Mouse (Mus musculus) bone marrow, adult 2 months (tissue): ENCODE data around the gene Actl6a. TPM values are rescaled to one million over a fixed set of nuclear protein-coding genes. Genes with fewer than 3 reads are reported as not detected.

Experiments used
- H3K27ac ChIP-seq: fragments of 200-500 bp; 2 replicates; pipeline ENCODE4 v1.5.1; 2012; ENCODE audit warnings: low read depth, mild to moderate bottlenecking, control low read depth, inconsistent platforms, low read length; ENCODE audit not compliant: control insufficient read depth, poor library complexity, insufficient read depth
- H3K4me1 ChIP-seq: fragments of 200-500 bp; 2 replicates; pipeline ENCODE4 v1.6.1; 2011; ENCODE audit warnings: low read length; ENCODE audit not compliant: control insufficient read depth, insufficient read depth
- H3K4me3 ChIP-seq: fragments of 200-500 bp; replicated peaks from 2 replicates; pipeline ENCODE3; 2011; ENCODE audit warnings: mild to moderate bottlenecking, low read depth, low read length, control low read depth; ENCODE audit not compliant: control insufficient read depth
- CTCF ChIP-seq: fragments of 200-500 bp; IDR thresholded peaks from 2 replicates; pipeline ENCODE4 v1.5.1; 2011; ENCODE audit warnings: low read length, control low read depth; ENCODE audit not compliant: control insufficient read depth, insufficient read depth
- POLR2A ChIP-seq: fragments of 200-500 bp; IDR thresholded peaks from 2 replicates; pipeline ENCODE4 v1.6.1; 2011; ENCODE audit warnings: low read depth, mild to moderate bottlenecking, control low read depth, low read length, borderline replicate concordance; ENCODE audit not compliant: control insufficient read depth
- WGBS: fragments of 180-500 bp; shearing (Covaris S2); methylation state at CpG from one replicate; pipeline ENCODE4 v1.1.7; 2018; 5-methylcytosine and 5-hydroxymethylcytosine counted together
- polyA plus RNA-seq: library from polyadenylated mRNA; stranded (reverse); fragments of >200 nt; gene quantifications from 2 replicates; pipeline ENCODE4 v1.2.4, GENCODE M21; 2011; ENCODE audit warnings: low replicate concordance; ENCODE audit not compliant: missing spikeins, insufficient read depth, insufficient read length

Actl6a gene
- polyA plus RNA-seq, 1 experiment: 65.0 TPM

- TF ChIP-seq CTCF: no peak
- no peak for TF ChIP-seq POLR2A
- 81% methylated on average over 3 of the region's 3 CpGs for WGBS
- H3K27ac ChIP-seq: no peak overlapping the region
- no peaks in the 10 kb centered on the region for H3K4me1 ChIP-seq
- no peak overlapping the region for H3K4me3 ChIP-seq
Measured at GRCm38 (mm10) chr3:32754384-32754915, 48.4 kb downstream of the Actl6a start.

DNA sequence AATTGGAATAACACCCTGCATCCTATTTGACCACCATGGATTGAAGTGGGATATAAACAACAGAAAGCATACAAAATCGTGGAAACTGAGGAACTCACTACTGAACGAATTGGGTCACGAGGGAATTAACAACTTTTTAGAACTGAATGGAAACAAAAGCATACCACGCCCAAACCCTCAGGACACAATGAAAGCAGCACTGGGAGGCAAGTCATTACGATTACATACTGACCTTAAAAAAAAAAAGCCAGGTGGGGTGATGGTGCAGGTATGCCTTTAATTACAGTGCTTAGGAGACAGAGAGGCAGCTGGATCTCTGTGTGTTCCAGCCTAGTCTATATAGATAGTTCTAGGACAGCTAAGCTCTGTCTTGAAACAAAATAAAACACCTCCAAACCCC lies 53.1 kb downstream of the Actl6a start:
- no peaks in the 10 kb centered on the region for H3K4me1 ChIP-seq
- TF ChIP-seq POLR2A (no peak), CTCF (no peak)
- WGBS: 74% methylated on average over 5 of the region's 5 CpGs
- no peak overlapping the region for H3K27ac ChIP-seq
- no peak overlapping the region for H3K4me3 ChIP-seq

DNA sequence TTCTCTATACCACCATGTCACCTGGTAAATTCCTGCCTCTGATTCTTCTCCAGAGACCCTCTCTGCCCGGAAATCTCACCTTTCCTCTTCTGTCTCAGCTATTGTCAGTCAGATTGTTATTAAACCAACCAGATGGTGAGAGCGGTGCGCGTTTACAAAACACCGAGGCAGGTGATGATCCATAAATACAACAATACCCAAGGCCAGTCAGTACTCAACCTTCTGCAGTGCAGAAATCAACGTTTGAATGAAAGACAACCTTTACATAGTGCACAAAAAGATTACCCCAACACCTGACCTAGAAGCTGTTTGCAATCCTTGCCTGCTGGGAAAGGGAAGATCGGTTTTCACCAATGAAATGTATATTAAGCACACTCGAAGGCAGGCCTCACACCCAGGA lies 56.9 kb downstream of the Actl6a start:
- Histone ChIP-seq H3K4me3 (no peak overlapping the region), H3K4me1 (no peaks in the 10 kb centered on the region), H3K27ac (no peak overlapping the region)
- no peak for TF ChIP-seq POLR2A
- TF ChIP-seq CTCF: no peak
- 69% methylated on average over 8 of the region's 8 CpGs for WGBS

DNA sequence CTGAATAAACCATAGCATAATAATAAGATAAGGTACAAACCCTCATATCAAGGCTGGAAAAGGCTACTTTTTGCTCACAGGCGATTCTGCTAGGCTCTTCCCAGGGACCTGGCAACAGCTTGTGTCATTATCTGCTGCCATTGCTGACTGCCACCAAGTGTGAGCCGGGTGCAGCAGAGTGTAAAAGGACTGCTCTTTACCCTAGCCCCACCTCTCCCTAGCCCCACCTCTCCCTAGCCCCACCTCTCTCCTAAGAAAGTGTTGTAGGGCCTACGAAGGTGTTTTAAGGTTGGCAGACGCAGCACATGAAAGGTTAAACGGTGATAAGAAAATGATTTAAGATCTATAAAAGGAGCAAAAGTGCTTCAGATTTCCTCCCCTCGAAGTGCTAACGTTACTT lies 57.8 kb downstream of the Actl6a start:
- H3K27ac ChIP-seq: no peak overlapping the region
- no peak for TF ChIP-seq CTCF
- TF ChIP-seq POLR2A: no peak
- no peaks in the 10 kb centered on the region for H3K4me1 ChIP-seq
- 54% methylated on average over 7 of the region's 7 CpGs for WGBS
- no peak overlapping the region for H3K4me3 ChIP-seq

GRCm38 (mm10) chr3:32770781-32771180 lies 64.7 kb downstream of the Actl6a start:
- 42% methylated on average over 2 of the region's 2 CpGs for WGBS
- Histone ChIP-seq H3K4me3 (no peak overlapping the region), H3K4me1 (no peaks in the 10 kb centered on the region), H3K27ac (no peak overlapping the region)
- TF ChIP-seq POLR2A (no peak), CTCF (no peak)

Other genes starting within 250 kb of the Actl6a start
- gene Kcnmb3, start 214.1 kb upstream of the Actl6a start, polyA plus RNA-seq: not detected in 2 replicates
- gene Zfp639, start 196.0 kb upstream of the Actl6a start, polyA plus RNA-seq: 19.6 and 25.6 TPM in 2 replicates
- gene Mfn1, start 176.8 kb upstream of the Actl6a start, polyA plus RNA-seq: 20.9 and 23.4 TPM in 2 replicates
- 3.3 and 4.2 TPM in 2 replicates for gene Gnb4, start 89.7 kb upstream of the Actl6a start, polyA plus RNA-seq
- 41.2 and 89.4 TPM in 2 replicates for gene Ndufb5, start 30.7 kb downstream of the Actl6a start, polyA plus RNA-seq
- 12.5 and 38.7 TPM in 2 replicates for gene Mrpl47, start 31.3 kb downstream of the Actl6a start, polyA plus RNA-seq
- 0.16 and 1.4 TPM in 2 replicates for gene Usp13, start 111.2 kb downstream of the Actl6a start, polyA plus RNA-seq